Comparison of ENCODE assay signal across 23 mouse cellular contexts in genomic region chr2:109736306-109736705, GRCm38 (mm10).
"Had no signal": no experiment of that assay in that cellular context is flagged by ENCODE, and none has a peak within 500 bp of the region (broad histone marks: within the 10 kb centered on the region; RNA-seq: fewer than 3 reads in every experiment).

No protein-coding gene starts in this region.

- H3K27ac ChIP-seq: gastrocnemius, adult 2 months; heart, embryonic 10.5 days; hindbrain, embryonic 10.5 days; intestine, embryonic 15.5 days; layer of hippocampus, adult 2 months; left cerebral cortex, adult 2 months; limb, embryonic 10.5 days; limb, embryonic 12.5 days had no signal

- DNase-seq: gastrocnemius, adult 2 months; gastrocnemius, postnatal 10 days; gastrocnemius, postnatal 25 days; heart, adult 18-20 months; heart, postnatal 10 days; heart, postnatal 4 days; kidney, adult 18-20 months; kidney, adult 8-10 months; kidney, postnatal 10 days; kidney, postnatal 25 days; kidney, postnatal 4 days; liver had no signal

- H3K4me2 ChIP-seq: heart, embryonic 12.5 days; intestine, embryonic 15.5 days; limb, embryonic 12.5 days had no signal

- H3K27me3 ChIP-seq: heart, embryonic 12.5 days; intestine, embryonic 15.5 days; limb, embryonic 12.5 days had no signal

- H3K9ac ChIP-seq: heart, embryonic 12.5 days; intestine, embryonic 15.5 days; limb, embryonic 12.5 days had no signal

- H3K4me3 ChIP-seq: gastrocnemius, adult 2 months; heart, embryonic 10.5 days; heart, embryonic 12.5 days; hindbrain, embryonic 10.5 days; intestine, embryonic 15.5 days; layer of hippocampus, adult 2 months; left cerebral cortex, adult 2 months; limb, embryonic 10.5 days; limb, embryonic 12.5 days had no signal

- H3K36me3 ChIP-seq: heart, embryonic 10.5 days; heart, embryonic 12.5 days; hindbrain, embryonic 10.5 days; intestine, embryonic 15.5 days; limb, embryonic 10.5 days; limb, embryonic 12.5 days had no signal

- H3K9me3 ChIP-seq: heart, embryonic 10.5 days; heart, embryonic 12.5 days; hindbrain, embryonic 10.5 days; intestine, embryonic 15.5 days; limb, embryonic 10.5 days; limb, embryonic 12.5 days had no signal

- ATAC-seq: forebrain, embryonic 16.5 days; inflammation-experienced regulatory T-cells, adult 6 months; intestine, embryonic 15.5 days; intestine, postnatal 0 days had no signal
